Mouse (Mus musculus) olfactory bulb, adult 2 months (tissue): ENCODE data around the gene Ugt1a9.

Experiments used
- CTCF ChIP-seq: fragments of 200-500 bp; IDR thresholded peaks from 2 replicates; pipeline ENCODE4 v1.5.1; 2012; ENCODE audit warnings: low read depth, mild to moderate bottlenecking, low read length, moderate library complexity; ENCODE audit not compliant: insufficient read depth
- POLR2A ChIP-seq: fragments of 200-500 bp; IDR thresholded peaks from 2 replicates; pipeline ENCODE4 v1.6.1; 2012; ENCODE audit warnings: mild to moderate bottlenecking, low read depth, low read length, moderate library complexity; ENCODE audit not compliant: insufficient read depth

- TF ChIP-seq CTCF (no peak), POLR2A (no peak)
Measured at GRCm38 (mm10) chr1:88240579-88240978, 170.0 kb downstream of the Ugt1a9 start.
